Comparison of ENCODE assay signal across 12 mouse cellular contexts in the genomic region with DNA sequence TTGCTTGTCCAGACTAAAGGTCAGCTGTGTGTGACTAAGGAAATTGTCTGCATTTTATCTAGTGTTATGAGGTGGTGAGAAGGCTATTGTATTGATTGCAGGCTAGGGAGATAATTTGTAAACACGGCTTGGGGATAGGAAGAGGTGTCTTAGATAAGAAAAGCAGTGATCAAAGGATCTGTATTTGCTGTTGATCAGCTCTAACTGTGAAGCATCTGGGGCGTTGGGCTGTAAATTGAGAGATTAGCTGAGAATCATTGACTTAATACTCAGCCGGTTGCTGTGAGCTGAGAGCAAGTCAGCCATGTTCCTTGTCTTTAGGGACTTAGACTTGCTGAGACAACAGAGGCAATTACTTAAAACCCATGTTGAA. TPM values are rescaled to one million over a fixed set of nuclear protein-coding genes. Genes with fewer than 3 reads are reported as not detected.
DNase-seq lines count a peak whose midpoint lies in the region; ATAC-seq and TF ChIP-seq lines count a peak whose summit lies in the region.
"Had no signal": no experiment of that assay in that cellular context is flagged by ENCODE, and none has a peak within 500 bp of the region (broad histone marks: within the 10 kb centered on the region; RNA-seq: fewer than 3 reads in every experiment).

No protein-coding gene starts in this region.

- DNase-seq in layer of hippocampus, adult 18-20 months (ENCODE audit: low spot score in 2 of 2) = no peak
- no peak for DNase-seq in ovary, postnatal 14 days (ENCODE audit: low spot score)
- DNase-seq in cerebellum, adult 2 months = no peak
- DNase-seq: layer of hippocampus, postnatal 36 days; right cerebral cortex, postnatal 4 days; thymus, postnatal 25 days had no signal

- TF ChIP-seq POLR2A in embryonic fibroblast, embryonic 13.5 days (IDR thresholded peaks at IDR 0.05; ENCODE audit: low read depth, low read length) = no peak
- no peak for TF ChIP-seq POLR2A in cerebellum, adult 2 months (IDR thresholded peaks at IDR 0.05; ENCODE audit: borderline replicate concordance, insufficient read depth, low read length)

- 43% methylated on average over 3 of the region's 3 CpGs for WGBS in hindbrain, embryonic 12.5 days
- WGBS in hindbrain, embryonic 16.5 days = 28% methylated on average over 3 of the region's 3 CpGs
- WGBS in intestine, embryonic 16.5 days = 26% methylated on average over 3 of the region's 3 CpGs
- WGBS in neural tube, embryonic 14.5 days = 33% methylated on average over 3 of the region's 3 CpGs
- 56% methylated on average over 3 of the region's 3 CpGs for WGBS in cerebellum, adult 2 months

- no peak overlapping the region for H3K4me2 ChIP-seq in hindbrain, embryonic 12.5 days (replicated peaks)
- H3K4me2 ChIP-seq in hindbrain, embryonic 16.5 days (ENCODE audit: low read length) = no peak overlapping the region
- peak overlapping the region; percentile 11; the same call in 1 of the 2 replicates for H3K4me2 ChIP-seq in intestine, embryonic 16.5 days (ENCODE audit: low read depth, low read length)
- H3K4me2 ChIP-seq in neural tube, embryonic 14.5 days (ENCODE audit: low read depth, low read length) = no peak overlapping the region

- H3K27me3 ChIP-seq in hindbrain, embryonic 12.5 days = no peaks in the 10 kb centered on the region
- H3K27me3 ChIP-seq in hindbrain, embryonic 16.5 days (replicated peaks; ENCODE audit: control insufficient read depth, insufficient read depth, low read length) = no peaks in the 10 kb centered on the region
- H3K27me3 ChIP-seq in intestine, embryonic 16.5 days (replicated peaks; ENCODE audit: control insufficient read depth, insufficient read depth, low read length) = no peaks in the 10 kb centered on the region
- no peaks in the 10 kb centered on the region for H3K27me3 ChIP-seq in neural tube, embryonic 14.5 days (ENCODE audit: control insufficient read depth, insufficient read depth, low read length)
- H3K27me3 ChIP-seq in cerebellum, adult 2 months (ENCODE audit: control insufficient read depth, insufficient read depth, low read length) = no peaks in the 10 kb centered on the region

- ATAC-seq in hindbrain, embryonic 12.5 days (ENCODE audit: low FRiP score) = no peak
- no peak for ATAC-seq in hindbrain, embryonic 16.5 days
- peak; percentile 79 for ATAC-seq in intestine, embryonic 16.5 days
- no peak for ATAC-seq in neural tube, embryonic 14.5 days (ENCODE audit: low read depth)
- ATAC-seq: activated CD4-positive, CD25-positive, alpha-beta regulatory T cell, adult 4 months had no signal

- H3K9ac ChIP-seq in hindbrain, embryonic 12.5 days = no peak overlapping the region
- no peak overlapping the region for H3K9ac ChIP-seq in hindbrain, embryonic 16.5 days (ENCODE audit: low read depth, low read length)
- peak overlapping the region; percentile 27; the same call in 1 of the 2 replicates for H3K9ac ChIP-seq in intestine, embryonic 16.5 days (ENCODE audit: low read depth, low read length)
- H3K9ac ChIP-seq in neural tube, embryonic 14.5 days (replicated peaks; ENCODE audit: low read depth, low read length) = no peak overlapping the region

- TF ChIP-seq CTCF in embryonic fibroblast, embryonic 13.5 days (IDR thresholded peaks at IDR 0.05; ENCODE audit: borderline replicate concordance, insufficient read depth, low read length) = no peak
- no peak for TF ChIP-seq CTCF in cerebellum, adult 2 months (IDR thresholded peaks at IDR 0.05; ENCODE audit: borderline replicate concordance, insufficient read depth, low read depth, low read length)

- no peaks in the 10 kb centered on the region; the same call in 1 of the 2 replicates for H3K4me1 ChIP-seq in hindbrain, embryonic 12.5 days
- H3K4me1 ChIP-seq in hindbrain, embryonic 16.5 days (ENCODE audit: control insufficient read depth, insufficient read depth, low read depth, low read length) = peaks cover 5% of the 10 kb centered on the region
- H3K4me1 ChIP-seq in embryonic fibroblast, embryonic 13.5 days (ENCODE audit: control insufficient read depth, insufficient read depth, low read length) = peaks cover 25% of the 10 kb centered on the region
- H3K4me1 ChIP-seq in intestine, embryonic 16.5 days (ENCODE audit: control insufficient read depth, insufficient read depth, low read length) = peaks cover 22% of the 10 kb centered on the region
- no peaks in the 10 kb centered on the region; the same call in 1 of the 2 replicates for H3K4me1 ChIP-seq in neural tube, embryonic 14.5 days (ENCODE audit: control insufficient read depth, insufficient read depth, low read length)
- H3K4me1 ChIP-seq in cerebellum, adult 2 months (ENCODE audit: control insufficient read depth, insufficient read depth, low read length) = no peaks in the 10 kb centered on the region

- no peaks in the 10 kb centered on the region for H3K9me3 ChIP-seq in hindbrain, embryonic 12.5 days (replicated peaks)
- no peaks in the 10 kb centered on the region for H3K9me3 ChIP-seq in hindbrain, embryonic 16.5 days (ENCODE audit: control insufficient read depth, low read length)
- H3K9me3 ChIP-seq in intestine, embryonic 16.5 days (ENCODE audit: control insufficient read depth, low read length) = no peaks in the 10 kb centered on the region
- H3K9me3 ChIP-seq in neural tube, embryonic 14.5 days (ENCODE audit: control insufficient read depth, low read length) = no peaks in the 10 kb centered on the region

- H3K27ac ChIP-seq in hindbrain, embryonic 12.5 days = peak overlapping the region; percentile 12; the same call in 1 of the 2 replicates
- no peak overlapping the region for H3K27ac ChIP-seq in hindbrain, embryonic 16.5 days (ENCODE audit: low read depth, low read length)
- H3K27ac ChIP-seq in embryonic fibroblast, embryonic 13.5 days (ENCODE audit: insufficient read depth, low read length) = peak overlapping the region; percentile 59; the same call in 1 of the 2 replicates
- H3K27ac ChIP-seq in intestine, embryonic 16.5 days (ENCODE audit: low read length) = peak overlapping the region; percentile 19; the same call in 1 of the 2 replicates
- peak overlapping the region; percentile 24; the same call in 1 of the 2 replicates for H3K27ac ChIP-seq in neural tube, embryonic 14.5 days (ENCODE audit: low read depth, low read length)
- H3K27ac ChIP-seq in cerebellum, adult 2 months (ENCODE audit: insufficient read depth, low read length) = no peak overlapping the region

- no peaks in the 10 kb centered on the region for H3K36me3 ChIP-seq in hindbrain, embryonic 12.5 days
- no peaks in the 10 kb centered on the region for H3K36me3 ChIP-seq in hindbrain, embryonic 16.5 days (ENCODE audit: control insufficient read depth, insufficient read depth, low read length)
- H3K36me3 ChIP-seq in intestine, embryonic 16.5 days (ENCODE audit: control insufficient read depth, insufficient read depth, low read length) = no peaks in the 10 kb centered on the region
- no peaks in the 10 kb centered on the region for H3K36me3 ChIP-seq in neural tube, embryonic 14.5 days (ENCODE audit: control insufficient read depth, insufficient read depth, low read length)

- no peak overlapping the region for H3K4me3 ChIP-seq in hindbrain, embryonic 12.5 days
- no peak overlapping the region for H3K4me3 ChIP-seq in hindbrain, embryonic 16.5 days (ENCODE audit: low read length)
- H3K4me3 ChIP-seq in embryonic fibroblast, embryonic 13.5 days (ENCODE audit: insufficient read depth, low read length) = no peak overlapping the region
- no peak overlapping the region for H3K4me3 ChIP-seq in intestine, embryonic 16.5 days (ENCODE audit: low read length)
- no peak overlapping the region for H3K4me3 ChIP-seq in neural tube, embryonic 14.5 days (ENCODE audit: low read depth, low read length)
- no peak overlapping the region for H3K4me3 ChIP-seq in cerebellum, adult 2 months (replicated peaks; ENCODE audit: insufficient read depth, low read depth, low read length)

RNA-seq across cellular contexts. Expression of gene Rad51b, which starts 55.6 kb away (rescaled TPM):
- 4.3 and 5.2 TPM in 2 replicates for polyA plus RNA-seq in hindbrain, embryonic 12.5 days (2016; fragmentation: Nextera tagmentation; extraction: Ambion mirVana)
- 1.9 and 2.7 TPM in 2 replicates for polyA plus RNA-seq in hindbrain, embryonic 16.5 days (2015; fragmentation: Nextera tagmentation; extraction: Ambion mirVana)
- 2.7 and 4.0 TPM in 2 replicates for polyA plus RNA-seq in embryonic fibroblast, embryonic 13.5 days (2011; ENCODE audit: insufficient read length, low read depth, missing spikeins)
- polyA plus RNA-seq in intestine, embryonic 16.5 days (2015; fragmentation: Nextera tagmentation; extraction: Ambion mirVana) = 6.2 and 6.8 TPM in 2 replicates
- polyA plus RNA-seq in neural tube, embryonic 14.5 days (2014; fragmentation: Nextera tagmentation; extraction: Ambion mirVana) = 0.87 and 1.3 TPM in 2 replicates
- under 1 TPM in 1 of 2 experiments, not detected in 1; 0.17 TPM for total RNA-seq in layer of hippocampus, adult 18-20 months (2021)
- polyA plus RNA-seq in cerebellum, adult 2 months (2012; rRNA removed) = 0.23 and 0.44 TPM in 2 replicates

RNA-seq across cellular contexts. Expression of gene Zfyve26, which starts 56.6 kb away (rescaled TPM):
- polyA plus RNA-seq in hindbrain, embryonic 12.5 days (2016; fragmentation: Nextera tagmentation; extraction: Ambion mirVana) = 15.0 and 15.8 TPM in 2 replicates
- polyA plus RNA-seq in hindbrain, embryonic 16.5 days (2015; fragmentation: Nextera tagmentation; extraction: Ambion mirVana) = 7.0 and 8.7 TPM in 2 replicates
- polyA plus RNA-seq in embryonic fibroblast, embryonic 13.5 days (2011; ENCODE audit: insufficient read length, low read depth, missing spikeins) = 14.6 and 15.6 TPM in 2 replicates
- polyA plus RNA-seq in intestine, embryonic 16.5 days (2015; fragmentation: Nextera tagmentation; extraction: Ambion mirVana) = 12.3 and 12.5 TPM in 2 replicates
- polyA plus RNA-seq in neural tube, embryonic 14.5 days (2014; fragmentation: Nextera tagmentation; extraction: Ambion mirVana) = 11.6 and 14.1 TPM in 2 replicates
- 10 to 100 TPM; 32.7 to 33.6 TPM for total RNA-seq in layer of hippocampus, adult 18-20 months (2021)
- polyA plus RNA-seq in cerebellum, adult 2 months (2012; rRNA removed) = 32.1 and 38.4 TPM in 2 replicates

Comparison
In these comparisons a context has a peak if more than half of its experiments do, and no peak if none do; other contexts are left out.
1. H3K27ac ChIP-seq: peak in hindbrain, embryonic 12.5 days (single experiment), embryonic fibroblast, embryonic 13.5 days (single experiment), intestine, embryonic 16.5 days (single experiment) and neural tube, embryonic 14.5 days (single experiment); none in hindbrain, embryonic 16.5 days (single experiment) and cerebellum, adult 2 months (single experiment).